Mouse (Mus musculus) kidney, postnatal 25 days (tissue): ENCODE data around the gene Sytl2.

ENCODE experiments used
- DNase-seq, 2 experiments: peaks; one replicate each; pipeline ENCODE4 v3.0.0; 2021; ENCODE audit warnings: mixed read lengths in 2 of 2

Sytl2 gene

DNA sequence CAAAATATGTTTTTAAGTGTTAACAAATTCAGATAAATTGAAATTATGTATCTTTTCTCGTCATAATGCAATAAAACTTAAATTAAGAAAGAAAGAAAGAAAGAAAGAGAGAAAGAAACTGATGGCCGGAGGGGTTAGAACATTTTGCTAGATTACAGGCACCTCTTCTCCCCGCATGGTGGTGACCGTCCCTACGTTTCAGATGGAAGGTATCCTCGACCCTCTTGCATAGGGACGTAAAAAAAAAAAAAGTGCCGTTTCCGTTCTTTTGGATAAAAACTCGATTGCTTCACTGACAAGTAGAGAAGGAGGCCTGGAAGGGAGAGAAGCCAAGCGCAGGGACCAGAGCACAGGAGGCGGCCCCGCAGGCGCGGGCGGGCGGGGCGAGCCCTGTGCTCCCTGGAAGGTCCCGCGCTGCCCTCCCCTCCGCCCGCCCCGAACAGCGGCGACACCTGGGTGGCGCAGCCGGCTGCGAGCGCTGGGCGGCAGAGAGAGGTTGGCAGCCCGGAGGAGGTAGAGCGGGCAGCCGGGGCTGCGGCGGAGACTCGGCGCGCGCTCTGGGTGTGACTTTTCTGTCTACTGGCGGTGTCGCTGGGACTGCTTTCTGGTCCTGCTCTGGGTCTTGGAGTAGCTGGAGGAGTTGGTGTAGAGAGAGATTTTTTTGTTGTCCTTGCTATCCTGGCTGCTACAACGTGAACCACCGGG is at the start of gene Sytl2:
Gene Sytl2 (plus strand): TSS at position 311 of the 705 bp plus-strand sequence.
- peak; percentile 69 to 86 for DNase-seq

DNA sequence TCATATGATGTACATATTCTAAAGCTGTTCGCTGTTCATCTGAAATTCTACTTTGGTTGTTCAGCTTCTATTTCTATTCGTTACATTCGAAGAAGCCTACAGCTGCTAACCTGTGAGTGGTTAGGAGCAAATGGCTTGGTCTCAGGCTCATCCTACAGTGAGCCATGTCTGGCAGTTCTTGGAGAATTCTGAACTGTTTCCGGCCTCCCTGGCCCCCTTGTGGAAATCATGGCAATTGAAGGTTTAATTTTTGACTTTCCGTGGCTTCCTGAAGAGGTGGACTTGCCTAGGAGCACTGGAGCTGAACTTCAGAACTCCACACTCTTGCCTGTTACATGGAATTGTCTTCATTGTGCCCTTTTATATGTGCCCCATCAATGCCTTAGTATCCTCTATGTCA is 49.1 kb upstream of the Sytl2 start:
- DNase-seq, result peak in 1 of 2 experiments; percentile 18

DNA sequence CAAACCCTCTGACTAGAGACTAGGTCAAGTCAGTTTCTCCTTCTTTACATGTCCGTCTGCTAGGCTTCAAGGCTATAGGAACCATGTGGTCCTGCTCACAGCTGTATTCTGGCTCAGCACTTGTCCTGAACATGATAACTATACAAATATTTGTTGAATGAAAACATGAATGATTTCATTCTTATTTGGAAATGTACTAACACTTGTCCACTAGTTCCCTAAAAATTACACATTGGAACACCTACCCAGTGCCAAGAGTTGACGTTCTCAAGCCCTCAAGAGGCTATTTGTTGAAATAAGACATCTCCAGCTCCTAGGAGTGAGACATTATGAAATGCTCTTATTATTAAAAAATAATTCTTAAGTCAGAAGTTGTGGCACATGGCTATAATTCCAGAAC is 43.4 kb upstream of the Sytl2 start:
- DNase-seq, result no peak

- no peak for DNase-seq
These were observed 42.2 kb upstream of the Sytl2 start for GRCm38 (mm10) chr7:90259899-90260298.

DNA sequence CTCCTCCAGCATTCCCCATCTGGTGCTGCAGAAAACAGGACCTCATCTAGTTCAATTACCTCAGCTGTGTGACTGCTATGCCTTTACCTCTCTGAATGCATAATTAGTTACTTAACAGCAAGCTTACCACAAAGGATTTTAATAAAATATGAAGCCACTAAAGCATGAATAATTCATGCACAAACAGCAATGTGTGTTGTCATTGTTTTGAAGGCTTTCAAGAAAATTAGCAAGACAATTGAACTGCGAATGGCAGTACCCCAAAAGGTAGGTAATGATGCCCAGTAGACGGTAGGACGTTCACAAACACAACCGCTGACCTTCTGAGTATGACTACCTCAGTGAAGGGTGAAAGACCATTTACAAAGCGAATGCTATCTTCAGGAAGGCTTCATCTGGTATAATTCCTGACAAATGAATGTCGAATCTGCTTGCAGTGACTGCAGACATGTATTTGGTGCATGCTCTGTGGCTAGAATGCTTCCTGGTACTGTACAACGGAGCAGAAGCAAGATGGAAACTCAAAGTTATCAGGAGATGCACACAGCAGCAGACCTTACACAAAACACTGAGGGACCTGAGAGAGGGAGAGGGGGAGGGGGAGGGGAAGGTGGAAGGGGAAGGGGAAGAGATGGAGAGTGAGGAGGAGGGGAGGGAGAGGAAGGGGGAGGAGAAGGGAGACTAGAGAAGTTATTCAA is 40.0 kb upstream of the Sytl2 start:
- DNase-seq, result no peak

DNA sequence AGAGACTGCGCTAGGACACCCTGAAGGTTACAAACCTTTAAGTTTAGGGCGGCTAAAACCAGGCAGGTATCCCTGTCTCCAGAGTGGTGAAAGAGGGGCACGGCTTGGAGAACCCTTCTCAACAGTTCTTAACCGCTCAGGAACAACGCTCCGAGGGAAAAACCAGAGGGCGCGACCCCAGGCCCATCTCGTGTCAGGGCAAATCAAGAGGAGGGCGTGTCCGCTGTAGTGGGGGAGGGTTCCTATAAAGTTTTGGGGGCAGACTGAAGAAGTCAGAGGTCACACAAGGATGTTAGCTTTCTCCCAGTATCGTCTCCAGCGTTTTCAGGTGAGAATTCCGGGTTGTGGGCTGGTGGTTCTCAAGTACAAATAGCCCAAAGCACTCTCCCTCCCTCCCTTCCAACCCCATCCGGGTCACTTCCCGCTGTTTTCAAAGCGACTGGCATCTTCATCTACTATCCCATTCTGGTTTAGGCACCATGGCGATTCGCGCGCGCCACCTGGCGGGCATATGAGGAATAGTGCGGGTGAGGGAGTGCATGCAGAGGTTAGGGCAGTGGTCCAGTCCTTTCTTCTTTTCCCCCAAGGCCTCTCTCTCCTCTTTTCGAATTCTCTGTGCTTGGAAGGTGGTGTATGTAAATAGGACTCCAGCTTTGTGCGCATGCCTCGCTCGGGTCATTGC is 36.6 kb upstream of the Sytl2 start, which contains the start of gene Ccdc83:
Gene Ccdc83 (minus strand): TSS at position 489 of the 682 bp plus-strand sequence.
- DNase-seq, result peak; percentile 79 to 83

- DNase-seq, result no peak
These were observed 31.9 kb upstream of the Sytl2 start for GRCm38 (mm10) chr7:90270141-90270540.

GRCm38 (mm10) chr7:90274561-90275100 is 27.4 kb upstream of the Sytl2 start:
- DNase-seq, result no peak

GRCm38 (mm10) chr7:90277246-90277645 is 24.8 kb upstream of the Sytl2 start:
- no peak for DNase-seq

DNA sequence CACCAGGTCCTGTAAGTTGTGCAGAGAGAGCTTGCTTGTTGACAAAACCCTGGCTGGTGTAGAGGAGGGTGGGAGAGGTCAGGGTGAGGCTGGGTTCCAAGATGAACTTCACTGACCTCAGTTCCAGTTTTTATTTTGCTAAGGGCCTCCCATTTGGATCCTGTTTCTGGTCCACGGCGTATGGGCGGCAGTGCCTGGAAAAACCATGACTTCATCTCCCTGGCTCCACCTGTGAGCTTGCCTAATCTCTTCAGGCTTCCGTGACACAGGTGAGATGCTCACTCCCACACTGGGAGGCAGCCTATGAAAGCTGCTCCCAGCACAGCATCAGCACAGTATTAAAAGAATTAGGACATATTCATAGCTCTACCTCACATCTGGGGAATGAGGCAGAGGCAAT is 24.3 kb upstream of the Sytl2 start:
- peak in 1 of 2 experiments; percentile 38 for DNase-seq

- DNase-seq, result no peak
These were observed 22.9 kb upstream of the Sytl2 start for GRCm38 (mm10) chr7:90279136-90279535.

- DNase-seq, result peak; percentile 59 to 67
These were observed 21.7 kb upstream of the Sytl2 start for GRCm38 (mm10) chr7:90280274-90280875.

DNA sequence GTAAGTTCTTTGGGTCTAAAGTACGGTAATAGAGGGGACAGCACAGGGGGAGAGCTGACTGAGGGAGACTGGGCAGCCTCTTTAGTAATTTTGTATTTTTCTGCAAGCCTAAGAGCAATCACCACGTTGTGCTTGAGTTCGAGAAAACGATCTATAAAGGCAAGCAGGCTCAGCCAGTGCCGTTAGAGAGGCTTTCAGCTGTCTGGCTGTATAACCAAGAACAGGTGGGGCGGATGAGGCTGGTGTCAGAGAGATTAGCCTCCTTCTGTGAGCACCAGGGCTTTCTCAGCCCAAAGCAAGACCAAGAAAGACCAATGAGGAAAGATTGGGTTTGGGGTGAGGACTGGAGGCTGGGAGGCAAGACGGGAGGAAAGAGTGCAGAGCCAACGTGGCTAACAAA is 21.2 kb upstream of the Sytl2 start:
- DNase-seq, result no peak

DNA sequence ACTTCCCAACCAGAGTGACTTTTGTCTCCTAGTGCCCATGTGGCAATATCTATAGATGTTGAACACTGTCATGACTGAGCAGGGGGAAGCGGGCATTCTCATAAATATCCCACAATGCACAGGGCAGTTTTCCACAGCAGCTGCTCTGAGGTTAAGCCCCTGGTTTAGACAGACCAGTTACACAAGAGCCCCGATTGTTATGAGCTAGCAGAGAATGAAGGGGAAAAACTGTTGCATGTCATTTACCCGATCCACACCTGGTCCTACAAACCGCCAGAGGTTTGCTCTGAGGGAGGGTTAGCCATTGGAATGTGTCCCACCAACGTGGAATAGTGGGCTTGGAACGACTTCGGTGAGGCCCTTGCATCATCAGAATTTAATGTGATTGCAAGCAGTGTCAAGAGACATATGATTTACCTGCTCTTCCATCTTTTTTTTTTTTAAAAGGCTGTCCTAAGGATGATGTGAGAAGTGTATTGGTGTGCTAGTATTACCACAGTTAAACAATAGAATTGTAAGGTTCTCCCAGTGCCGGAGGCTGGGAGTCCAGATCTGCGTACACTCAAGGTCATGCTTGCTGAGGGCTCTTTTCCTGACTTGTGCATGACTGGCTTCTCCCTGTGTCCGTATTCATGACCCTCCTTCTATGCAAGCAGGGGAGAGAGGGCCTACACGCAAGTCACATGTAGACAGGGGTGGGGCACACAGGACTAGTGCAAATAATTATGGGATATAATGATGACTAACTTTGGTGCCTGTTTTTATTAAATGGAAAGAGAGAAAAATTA is 20.1 kb upstream of the Sytl2 start:
- no peak for DNase-seq

- no peak for DNase-seq
These were observed 19.3 kb upstream of the Sytl2 start for GRCm38 (mm10) chr7:90282786-90283185.

- DNase-seq, result no peak
These were observed 17.3 kb upstream of the Sytl2 start for GRCm38 (mm10) chr7:90284793-90285192.

DNA sequence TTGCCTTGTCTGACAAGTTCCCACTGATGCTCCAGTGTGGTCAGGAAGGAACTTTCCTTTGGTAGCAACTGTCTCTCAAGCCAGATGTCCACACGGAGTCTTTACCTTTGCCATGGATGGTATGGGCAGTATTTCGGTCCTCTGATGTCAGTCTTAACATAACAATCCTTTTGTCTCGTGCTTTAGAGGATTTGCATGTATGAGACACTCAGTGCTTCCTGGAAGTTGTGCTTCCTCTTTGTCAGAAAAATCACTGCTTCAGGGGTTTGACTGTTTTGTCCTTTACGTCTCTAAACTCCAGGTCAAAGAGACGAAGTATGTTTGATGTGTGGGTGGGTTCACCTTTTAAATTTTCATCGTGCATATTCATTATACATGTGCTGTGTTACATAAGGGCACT is 10.2 kb upstream of the Sytl2 start:
- DNase-seq, result no peak

DNA sequence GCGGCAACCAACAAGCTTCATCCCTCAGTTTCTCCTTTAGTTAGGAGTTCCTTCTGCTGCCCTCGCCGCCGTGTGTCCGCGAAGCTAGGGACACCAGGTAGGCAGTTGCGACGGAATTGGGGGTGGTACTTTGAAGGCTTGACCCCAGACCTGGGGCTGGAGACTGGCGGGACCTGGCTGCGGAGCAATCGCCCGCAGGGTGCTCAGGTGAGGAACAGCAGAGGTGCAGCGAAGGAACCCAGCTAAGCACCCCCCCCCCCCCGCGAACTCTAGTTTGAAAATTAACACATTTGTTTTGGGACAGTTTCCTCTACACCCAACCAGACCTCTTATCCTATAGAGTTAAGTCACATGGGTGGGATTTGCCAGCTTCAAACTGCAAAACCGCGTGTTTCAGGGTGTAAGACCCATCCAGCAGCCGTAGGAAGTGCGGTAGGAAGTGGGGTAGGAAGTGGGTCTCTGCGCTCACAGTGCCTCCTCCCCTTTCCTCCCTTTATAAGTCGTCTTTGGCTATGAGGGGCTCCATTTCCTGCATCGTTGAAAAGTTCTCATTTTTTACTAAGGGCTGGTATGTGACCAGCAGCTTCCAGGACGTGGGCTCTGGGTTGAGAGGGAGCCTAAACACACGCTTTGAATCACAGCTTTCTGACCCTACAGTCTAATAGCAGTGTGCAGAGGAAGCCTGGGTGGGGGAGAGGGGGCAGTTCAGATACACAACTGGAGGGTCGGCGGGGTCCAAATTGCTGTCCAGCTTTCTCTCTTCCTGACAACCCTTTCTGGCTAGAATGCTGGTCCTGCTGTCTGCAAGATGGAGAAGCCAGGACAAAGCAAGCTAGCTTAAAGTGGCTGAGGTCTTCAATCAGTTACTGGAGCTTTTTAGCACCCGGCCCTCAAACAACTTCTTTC is 848 bp downstream of the Sytl2 start:
- peak; percentile 8 to 45 for DNase-seq

GRCm38 (mm10) chr7:90306079-90306478 is 4.0 kb downstream of the Sytl2 start:
- DNase-seq, result no peak

DNA sequence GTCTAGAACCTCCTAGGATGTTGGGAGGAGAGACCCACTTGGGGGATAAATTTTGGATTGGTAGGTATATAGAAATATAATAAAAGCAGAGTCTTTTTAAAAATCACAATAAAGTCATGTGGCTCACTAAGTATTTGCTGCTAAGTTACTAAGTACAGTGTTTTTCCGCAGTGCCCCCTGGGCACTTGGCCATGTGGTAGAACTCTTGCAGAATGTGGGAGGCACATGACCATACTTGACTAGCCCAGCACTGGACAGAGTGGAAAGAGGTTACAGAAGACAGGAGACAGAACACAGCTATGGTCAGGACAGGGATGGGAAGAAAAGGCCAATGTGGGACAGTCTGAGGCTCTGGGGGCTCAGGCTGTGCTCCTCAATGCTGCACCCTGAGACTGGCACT is 4.9 kb downstream of the Sytl2 start:
- peak; percentile 56 to 70 for DNase-seq

- no peak for DNase-seq
These were observed 6.0 kb downstream of the Sytl2 start for GRCm38 (mm10) chr7:90308003-90308402.
